Mouse (Mus musculus): ENCODE data around the gene Braf.
"Not testable (repeated sequence)": the region's sequence is repeated elsewhere in the genome, so short reads cannot be mapped to it uniquely, and the experiment has no call there.

Gene Braf

DNA sequence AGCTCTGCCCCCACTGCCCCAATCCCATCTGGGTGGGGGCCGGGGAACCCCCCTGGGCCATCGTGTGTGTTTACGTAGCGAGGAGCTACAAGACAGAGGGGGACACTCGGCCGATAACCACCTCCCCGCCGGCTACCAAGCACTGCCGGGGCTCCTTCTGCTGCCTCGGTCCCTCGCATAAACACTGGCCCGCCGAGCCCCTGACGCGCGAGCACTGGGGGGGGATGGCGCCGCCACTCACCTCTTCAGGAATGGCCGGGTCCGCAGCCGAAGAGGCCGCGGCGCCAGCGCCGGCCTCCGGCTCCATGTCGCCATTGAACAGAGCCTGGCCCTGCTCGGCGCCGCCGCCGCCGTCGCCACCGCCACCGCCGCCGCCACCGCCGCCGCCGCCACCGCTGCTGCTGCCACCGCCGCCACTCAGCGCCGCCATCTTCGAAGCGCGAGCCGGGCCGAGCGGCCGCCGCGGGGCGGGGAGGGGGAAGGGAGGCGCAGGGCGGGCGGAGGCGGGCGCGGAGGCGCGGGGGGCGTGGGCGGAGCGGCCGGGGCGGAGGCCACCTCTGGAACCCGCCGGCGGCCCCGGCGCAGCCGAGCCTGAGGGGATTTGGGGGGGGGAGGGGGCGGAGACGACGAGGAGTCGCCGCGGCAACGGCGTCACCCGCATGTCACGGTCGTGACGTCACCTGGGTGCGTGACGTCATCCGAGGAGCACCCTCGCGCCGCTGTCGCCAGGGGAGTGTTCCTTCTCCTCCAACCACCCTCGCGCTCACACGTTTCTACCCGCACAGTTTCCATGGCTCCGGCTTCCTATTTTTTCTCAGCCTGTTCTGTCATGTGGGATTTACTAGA is at the start of gene Braf:
TSS of gene Braf (minus strand) at position 598 of the 846 bp plus-strand sequence.
- DNase-seq: peak; percentile 57 to 58

DNA sequence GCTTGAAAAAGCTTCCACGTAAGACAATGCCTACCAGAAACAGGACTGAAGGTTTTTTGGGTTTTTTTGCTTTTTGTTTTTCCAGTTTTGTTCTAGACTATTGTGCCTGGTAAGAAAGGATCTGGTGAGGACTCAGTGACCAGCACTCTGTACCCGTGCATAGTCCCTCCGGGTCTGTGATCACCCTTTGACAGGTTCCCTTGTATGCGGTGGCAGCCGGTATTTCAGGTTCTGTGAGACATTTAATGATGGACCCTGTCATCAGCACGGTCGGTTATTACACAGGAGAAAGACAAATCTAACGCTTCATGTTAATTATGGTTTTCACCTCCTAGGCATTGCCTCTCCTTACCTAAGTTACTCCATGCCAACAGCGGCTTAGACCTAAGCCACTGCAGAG is 49.8 kb upstream of the Braf start:
- DNase-seq: no peak

DNA sequence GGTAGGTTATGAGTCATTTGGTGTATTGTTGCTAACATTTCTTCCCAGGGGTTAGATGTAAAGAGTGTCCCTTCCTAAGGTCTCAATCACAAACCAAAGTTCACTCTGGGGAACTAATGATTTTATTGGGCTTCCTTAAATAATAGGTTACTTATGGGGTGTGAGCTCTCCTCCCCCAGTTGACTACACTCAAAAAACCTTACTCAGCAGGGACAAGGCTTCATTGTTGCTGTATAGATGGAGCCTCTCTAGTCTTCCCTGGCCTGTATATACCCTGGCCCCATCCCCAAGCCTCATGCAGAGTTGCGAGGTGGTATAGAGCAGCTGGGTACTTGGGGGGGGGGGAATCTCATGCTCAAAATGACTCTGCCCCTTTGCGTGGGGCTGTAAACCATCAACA is 32.0 kb upstream of the Braf start:
- no peak for DNase-seq

DNA sequence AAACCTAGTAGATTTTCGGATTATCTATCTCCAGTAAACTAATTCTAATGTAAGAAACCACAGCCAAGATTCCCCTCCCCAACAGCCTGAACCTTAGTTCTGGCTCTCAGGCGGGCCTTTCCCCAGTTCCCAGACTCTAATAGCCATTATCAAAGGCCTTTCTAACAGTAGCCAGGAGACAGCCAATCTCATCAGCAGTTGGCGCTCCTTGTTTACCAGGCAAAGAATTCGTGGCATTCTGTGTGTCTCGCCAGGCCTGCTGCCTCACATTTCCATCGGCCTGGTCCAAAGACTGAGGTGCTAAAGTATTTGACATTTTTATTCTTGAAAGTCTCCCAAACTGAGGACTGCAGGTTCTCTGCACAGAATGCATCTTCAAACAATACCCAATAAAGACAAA is 24.6 kb upstream of the Braf start:
- DNase-seq: no peak

DNA sequence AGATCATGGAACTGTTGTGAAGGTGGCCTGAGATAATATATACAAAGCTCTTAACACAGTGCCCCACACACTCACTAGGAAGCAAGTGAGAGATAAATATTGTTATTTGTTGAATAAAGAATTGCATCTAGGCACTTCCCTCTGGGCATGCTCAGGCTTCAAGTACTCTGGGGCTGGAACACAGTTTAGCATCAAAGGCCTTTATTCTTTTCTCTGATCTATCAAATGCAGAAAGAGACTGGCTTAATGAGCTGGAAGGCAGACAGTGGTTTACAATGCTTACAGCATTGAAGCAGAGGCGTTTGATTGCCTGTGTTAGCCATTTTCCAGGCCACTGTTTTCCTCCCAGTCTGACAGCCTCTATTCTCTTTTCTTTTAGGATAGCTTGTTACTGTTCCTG is 21.8 kb upstream of the Braf start:
- DNase-seq: no peak

DNA sequence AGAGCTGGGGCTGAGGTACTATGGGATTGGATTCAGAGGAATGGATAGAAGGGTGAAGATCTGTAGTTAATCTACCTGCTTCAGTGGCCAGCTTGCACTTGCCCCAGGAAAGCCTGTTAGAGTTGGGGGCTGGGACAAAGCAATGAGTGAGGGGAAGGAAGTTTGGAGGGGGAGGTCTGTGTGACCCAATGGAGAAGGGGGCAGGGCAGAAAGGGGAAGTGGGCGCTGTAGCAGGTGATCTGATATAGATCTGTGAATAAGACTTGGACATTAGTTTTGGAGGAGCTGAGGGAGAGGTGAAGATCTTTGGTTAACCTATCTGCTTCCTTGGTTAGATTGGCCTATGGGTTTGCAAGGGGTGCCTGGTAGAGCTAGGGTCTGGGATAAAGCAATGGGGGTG is 20.2 kb upstream of the Braf start:
- DNase-seq: no peak

DNA sequence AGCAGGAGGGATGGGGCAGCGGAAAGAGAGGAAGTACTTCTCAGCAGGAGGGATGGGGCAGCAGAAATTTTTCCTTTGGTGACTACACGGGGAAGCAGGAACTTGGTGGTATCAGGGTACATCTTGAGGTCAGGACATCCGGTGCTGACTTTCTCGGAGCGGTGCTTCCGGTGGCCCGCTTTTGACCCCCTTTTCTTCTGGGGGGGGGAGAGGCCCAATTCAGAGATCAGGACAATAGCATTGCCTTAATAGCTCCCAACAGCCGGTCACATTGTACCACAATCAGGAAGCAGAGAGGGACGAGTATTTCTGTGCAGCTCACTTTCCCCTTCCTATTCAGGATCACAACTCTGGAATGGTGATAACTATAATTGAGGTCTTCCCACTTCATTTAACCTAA is 14.4 kb upstream of the Braf start:
- DNase-seq: not testable (repeated sequence)

DNA sequence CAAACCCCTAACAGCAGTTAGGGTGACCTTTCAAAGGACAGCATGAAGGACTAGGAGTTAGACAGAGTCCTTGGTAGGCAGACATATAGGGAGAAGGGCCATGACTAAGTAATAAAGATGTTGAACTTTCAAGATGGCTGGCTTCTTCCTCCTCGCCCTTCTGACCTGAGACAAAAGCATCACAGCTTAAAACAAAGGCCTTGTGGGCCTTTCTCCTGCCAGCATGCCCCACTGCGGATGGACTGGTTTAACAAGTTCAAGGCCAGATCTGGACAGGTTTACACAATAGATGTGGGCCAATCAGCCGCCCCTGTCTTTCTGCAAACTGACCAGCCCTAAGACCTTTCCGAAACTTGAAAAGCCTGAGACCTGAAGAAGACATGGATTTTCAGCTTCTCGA is 2.8 kb upstream of the Braf start:
- no peak for DNase-seq

DNA sequence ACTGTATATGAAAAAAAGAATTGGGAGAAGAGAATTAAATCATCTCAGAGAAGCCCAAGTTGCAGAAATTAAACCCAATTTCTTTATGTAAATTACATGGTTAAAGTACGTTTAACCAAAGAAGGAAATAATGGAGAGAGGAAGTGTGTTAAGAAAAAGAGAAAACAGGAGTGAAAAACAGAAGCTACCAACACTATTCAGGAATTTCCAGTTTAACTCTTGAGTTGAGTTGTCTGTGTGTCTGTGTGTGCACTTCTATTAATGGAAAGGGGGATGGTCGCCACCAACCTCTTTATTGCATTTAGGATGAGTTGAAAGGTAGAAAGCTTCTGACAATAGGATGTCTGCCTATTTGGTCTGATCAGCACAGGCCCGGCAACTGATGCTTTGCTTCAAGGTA is 886 bp upstream of the Braf start:
- DNase-seq: no peak

DNA sequence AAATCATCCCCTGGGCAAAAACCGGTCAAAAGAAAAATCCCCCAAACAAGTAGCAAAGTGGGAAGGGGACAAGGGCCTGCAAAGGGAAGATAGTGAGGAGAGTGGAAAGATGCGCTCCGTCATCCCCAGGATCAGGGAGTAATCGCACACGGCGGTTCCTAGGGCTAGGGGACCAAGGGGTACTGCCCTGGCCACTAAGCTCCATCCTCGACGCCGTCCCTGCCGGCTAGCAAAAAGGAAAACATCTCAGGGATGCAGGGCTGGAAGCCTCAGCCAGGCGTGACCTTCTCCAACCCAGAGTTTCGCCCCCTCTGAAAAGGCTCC is 759 bp downstream of the Braf start:
- DNase-seq: no peak

DNA sequence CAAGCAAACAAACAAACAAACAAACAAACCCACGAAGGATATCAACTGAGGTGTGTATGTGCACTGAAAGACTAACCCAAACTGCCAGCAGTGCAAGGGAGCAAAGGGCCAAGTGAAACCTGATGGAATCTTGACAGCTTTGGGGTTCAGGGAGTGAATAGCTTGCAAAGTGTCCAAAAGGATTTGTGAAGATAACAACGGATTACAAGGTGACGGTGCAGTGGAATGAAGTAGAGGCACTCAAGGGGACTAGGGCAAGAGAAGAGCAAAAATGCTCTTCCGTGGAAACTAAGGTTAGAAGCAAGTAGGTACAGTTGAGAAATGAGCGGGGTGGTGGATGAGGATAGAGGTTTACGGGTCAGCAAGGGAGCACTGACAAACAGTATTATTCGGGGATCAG is 1.2 kb downstream of the Braf start:
- no peak for DNase-seq

DNA sequence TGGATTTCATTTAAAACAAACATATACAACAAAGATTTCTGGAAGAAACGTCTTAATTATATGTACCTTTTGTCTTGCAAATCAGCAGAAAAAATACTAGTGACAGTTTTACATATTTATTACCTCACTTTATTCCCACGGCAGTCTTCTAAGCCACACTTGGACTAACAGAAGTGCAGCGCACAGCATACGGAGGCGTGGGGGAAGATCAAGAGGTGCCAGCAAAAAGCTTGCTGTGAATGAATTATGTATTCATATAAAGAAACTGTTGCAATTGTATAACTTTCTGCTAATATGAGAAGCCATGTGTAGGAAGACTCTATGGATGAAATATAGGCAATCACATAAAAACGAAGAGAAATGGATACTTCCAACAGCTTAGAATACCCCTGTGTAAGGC is 6.7 kb downstream of the Braf start:
- DNase-seq: no peak

DNA sequence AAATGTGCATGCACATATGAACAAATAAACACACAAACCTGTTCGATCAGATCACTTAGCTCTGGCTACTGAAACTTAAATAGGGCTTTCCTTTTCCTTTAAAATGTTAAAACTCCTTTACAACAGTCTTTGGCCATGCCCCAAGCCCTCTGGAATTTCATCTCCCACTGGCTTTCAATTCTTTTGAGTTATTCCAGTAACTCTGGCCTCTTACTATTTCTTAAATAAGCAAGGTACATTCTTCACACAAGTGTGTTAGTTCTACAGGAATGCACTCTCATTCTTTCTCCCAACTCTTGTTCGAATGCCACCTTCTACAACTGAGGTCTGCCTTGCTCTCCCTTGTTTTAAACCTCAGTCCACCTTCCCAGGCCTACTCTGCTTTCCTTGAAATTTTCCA is 8.2 kb downstream of the Braf start:
- no peak for DNase-seq

DNA sequence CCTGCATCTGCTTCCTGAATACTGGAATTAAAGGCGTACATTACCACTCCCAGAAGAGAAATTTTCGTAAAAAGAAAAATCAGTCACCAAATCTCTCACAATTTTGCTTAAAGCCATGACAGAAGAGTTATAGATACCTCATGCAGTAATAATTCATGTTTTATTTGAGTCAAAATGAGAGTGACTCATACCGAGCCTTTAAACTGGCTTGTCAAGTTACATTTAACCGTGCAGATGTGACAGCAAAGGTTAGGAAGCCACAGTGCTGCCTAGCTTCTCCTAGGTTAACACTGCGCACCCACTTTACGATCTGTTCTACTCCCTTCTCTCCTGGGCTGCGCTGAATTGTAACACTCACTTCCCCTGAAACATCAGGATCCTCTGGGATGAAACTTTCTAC is 10.9 kb downstream of the Braf start:
- no peak for DNase-seq

DNA sequence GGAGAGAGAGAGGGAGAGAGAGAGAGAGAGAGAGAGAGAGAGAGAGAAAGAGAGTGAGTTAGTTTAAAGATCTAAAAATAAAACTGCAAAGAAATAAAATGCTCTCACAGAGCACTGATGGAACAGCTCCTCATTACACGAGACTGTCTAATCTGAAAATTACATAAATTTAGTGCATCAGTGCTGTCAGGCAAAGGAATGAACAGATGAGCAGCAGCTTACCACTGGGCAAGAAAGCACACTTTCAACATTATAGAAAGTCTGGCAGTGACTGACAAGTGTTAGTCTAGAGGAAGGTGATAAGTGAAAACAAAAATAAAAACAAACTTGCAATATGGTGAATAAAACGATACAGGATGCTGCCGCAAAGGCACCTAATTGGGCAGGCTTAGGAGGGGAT is 11.9 kb downstream of the Braf start:
- DNase-seq: no peak

DNA sequence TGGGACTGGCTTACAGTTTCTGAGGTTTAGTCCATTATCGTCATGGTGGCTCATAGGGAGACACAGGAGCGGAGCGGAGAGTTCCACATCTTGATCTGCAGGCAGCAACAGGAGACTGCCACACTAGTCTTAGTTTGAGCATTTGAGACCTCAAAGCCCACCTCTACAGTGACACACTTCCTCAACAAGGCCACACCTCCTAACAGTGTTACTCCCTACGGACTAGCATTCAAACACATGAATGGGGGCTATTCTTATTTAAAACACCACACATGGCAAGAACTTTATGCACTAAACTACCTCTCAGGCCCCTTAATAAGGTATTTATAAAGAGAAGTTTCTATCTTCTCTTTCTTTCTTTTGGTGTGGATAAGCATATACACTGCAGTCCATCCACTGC is 19.6 kb downstream of the Braf start:
- no peak for DNase-seq

DNA sequence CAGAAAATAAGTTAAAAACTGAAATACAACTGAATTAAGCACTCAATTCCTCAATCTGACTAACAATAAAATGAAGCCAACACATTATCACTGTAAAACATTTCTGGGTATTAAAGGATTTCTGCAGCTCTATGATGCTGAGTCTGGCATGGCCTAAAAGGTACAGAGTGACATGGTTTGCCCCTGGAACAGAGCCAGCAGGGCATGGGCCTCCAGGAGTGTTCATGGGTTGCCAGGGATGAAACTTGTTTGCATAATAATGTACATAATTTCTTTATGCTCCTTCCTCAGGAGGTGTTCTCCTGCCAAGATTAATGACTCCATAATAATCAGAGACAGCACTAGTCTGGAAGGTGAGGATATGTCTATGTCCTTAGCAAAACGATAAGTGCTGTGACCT is 32.1 kb downstream of the Braf start:
- no peak for DNase-seq

DNA sequence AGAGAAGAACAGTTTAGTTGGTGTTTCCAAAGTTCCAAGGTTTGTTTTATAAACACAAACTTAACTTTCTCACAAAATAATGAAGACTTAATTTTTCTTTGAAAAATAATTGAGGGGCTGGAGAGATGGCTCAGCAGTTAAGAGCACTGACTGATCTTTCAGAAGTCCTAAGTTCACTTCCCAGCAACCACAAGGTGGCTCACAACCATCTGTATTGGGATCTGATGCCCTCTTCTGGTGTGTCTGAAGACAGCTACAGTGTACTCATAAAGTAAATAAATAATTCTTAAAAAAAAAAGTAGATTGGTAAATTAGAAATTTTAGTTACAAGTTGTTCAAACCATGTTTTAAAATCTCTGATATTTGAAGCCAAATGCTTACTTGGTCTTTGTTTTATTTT is 38.4 kb downstream of the Braf start:
- not testable (repeated sequence) for DNase-seq

DNA sequence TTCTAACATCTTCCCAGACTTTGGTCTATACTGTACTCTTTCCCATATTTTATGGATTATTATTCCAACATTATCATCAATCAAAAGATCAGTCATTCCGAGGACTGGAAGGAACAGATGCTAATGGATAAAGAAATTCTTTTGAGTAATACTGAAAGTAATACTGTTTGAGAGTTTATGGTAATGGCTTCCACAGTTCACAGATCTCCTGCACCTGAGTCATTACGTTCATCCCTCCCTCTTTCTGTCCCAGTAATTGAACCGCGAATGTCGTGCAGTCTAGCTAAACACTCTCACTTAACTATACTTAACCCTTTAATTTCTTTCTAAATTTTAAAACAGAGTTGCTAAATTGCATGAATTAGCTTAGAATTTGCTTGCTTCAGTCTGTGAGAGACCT is 43.5 kb downstream of the Braf start:
- DNase-seq: no peak

DNA sequence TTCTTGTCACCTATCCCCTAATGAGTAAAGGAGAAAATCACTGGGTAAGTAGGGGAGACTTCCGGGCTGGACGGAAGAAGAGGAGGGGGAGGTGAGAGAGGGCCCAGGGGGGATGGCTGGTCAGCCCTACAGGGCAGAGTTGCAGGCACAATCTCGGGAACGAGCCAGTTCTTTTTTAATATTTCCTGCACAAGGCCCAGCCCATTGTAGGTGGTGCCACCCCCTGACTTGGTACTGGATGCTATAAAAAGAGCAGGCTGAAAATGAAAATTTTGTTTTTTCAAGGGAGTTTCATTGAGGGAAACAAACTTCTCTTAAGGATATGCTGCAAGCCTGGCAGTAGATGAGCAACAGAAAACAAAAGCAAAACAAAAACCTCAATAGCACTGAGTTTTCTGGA is 44.7 kb downstream of the Braf start:
- no peak for DNase-seq

DNA sequence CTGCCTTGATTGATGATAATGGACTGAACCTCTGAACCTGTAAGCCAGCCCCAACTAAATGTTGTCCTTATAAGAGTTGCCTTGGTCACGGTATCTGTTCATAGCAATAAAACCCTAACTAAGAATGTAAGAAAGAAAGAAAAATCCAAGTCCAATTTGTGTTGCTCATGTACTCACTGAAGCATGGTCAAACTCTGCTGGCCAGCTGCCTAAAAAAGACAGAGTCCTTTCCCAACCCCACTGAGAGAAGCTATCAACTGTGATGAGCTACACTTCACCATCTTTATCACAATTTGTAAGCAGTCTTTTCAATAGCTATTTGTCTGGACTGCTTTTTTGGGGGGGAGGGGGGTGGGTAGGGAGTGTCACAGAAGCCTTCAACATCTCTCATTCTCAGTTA is 47.0 kb downstream of the Braf start:
- no peak for DNase-seq

DNA sequence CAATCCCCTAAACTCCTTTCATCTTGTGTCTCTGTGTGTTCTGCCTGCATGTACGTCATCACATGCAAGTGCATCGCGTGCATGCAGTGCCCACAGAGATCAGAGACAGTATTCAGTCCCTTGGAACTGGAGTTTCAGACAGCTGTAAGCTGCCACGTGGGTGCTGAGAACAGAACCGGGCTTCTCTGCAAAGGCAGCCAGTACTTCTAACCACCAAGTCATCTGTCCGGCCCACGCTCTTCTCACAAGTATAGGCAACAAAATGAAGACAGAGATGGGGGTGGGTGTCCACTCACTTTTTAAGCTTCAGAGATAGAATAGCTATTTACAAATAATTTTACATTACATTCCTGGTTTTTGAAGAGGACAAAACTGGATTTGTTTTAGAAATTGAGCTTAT is 50.2 kb downstream of the Braf start:
- no peak for DNase-seq

DNA sequence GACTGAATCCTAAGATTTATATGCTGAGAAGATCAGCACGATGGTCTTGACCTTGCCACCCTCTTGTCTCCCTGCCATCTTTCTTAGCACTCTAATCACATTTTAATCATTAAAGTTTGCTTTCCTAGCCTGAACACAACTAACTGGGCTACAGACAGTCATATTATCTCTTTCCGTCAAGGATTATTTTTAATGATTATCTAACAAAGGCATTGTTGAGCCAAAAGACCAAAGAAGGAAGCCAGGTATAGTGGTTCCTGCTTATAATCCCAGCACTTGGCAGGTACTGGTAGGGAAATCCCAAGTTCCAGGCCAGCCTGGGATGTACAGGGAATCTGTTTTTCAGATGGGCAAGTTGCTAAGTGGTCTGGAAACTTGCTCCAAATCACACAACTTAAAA is 114.0 kb downstream of the Braf start:
- DNase-seq: no peak

DNA sequence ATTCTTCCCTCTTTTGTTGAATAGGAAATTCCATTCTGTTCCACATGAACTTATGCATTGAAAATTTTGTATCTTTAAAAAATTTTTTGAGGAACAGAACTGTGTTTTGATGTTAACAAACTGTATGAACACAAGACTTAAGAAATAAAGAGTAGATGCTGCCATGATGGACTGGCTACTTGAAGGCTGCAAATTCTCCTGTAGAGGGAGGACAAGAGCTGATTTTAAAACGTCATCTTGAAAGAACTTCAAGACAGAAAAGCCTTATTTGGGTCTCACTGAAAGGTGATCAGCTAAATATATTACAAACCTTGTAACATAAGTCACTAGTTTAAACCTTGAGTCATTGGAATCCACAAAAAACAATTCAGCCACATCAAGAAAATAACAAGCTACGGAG is 115.1 kb downstream of the Braf start:
- no peak for DNase-seq

DNA sequence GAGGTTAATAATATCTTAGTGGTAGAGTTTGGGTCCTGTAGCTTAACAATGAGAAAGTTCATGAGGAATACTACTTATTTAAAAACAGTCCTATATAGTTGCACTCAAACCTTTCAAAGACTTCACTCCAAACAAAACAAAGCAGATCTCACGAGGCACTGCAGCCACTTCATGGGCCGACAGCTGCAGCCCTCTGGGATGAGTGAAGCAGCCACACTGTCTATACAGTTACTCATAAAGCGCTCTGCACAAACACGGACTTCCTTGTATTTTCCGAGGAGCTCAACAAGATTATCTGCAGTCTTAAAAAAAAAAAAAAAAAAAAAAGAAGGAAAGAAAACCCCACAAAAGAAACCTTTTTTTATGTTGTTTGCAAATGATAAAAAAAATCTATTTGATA is 117.9 kb downstream of the Braf start:
- DNase-seq: no peak

DNA sequence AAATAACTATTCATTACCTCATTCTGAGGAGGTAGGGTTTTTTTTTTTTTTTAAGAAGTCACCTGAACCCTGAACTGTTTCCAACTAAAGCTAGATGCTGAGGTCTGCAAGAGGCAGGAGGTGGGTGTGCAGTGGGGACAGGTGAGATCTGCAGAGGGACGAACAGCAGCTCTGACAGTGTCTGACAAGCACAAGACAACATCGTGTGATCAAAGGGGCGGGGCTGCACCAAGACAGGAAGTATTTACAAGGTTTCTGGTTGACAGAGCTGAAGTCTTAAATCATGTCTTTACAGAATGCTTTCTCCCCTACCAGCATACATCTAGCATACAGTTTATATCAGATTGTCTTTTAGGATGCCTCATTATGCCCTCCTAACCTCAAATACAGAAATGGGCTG is 118.4 kb downstream of the Braf start:
- peak; percentile 14 to 15 for DNase-seq

All from thymus, adult 18-20 months (tissue).